Mouse (Mus musculus) 416B (cell line): ENCODE measurements at regions not wholly inside any gene's neighbourhood (a gene's known extent, or its start where the extent isn't known, plus 50 kb on each side); places are given as distances from the start of the nearest gene placed in this dataset.

ENCODE experiments used
- DNase-seq: peaks from one replicate; pipeline ENCODE4 v3.0.0; 2011; ENCODE audit warnings: low read depth

GRCm38 (mm10) chr13:30600194-30600593, 55.0 kb upstream of the Uqcrfs1 start:
- DNase-seq = no peak

DNA sequence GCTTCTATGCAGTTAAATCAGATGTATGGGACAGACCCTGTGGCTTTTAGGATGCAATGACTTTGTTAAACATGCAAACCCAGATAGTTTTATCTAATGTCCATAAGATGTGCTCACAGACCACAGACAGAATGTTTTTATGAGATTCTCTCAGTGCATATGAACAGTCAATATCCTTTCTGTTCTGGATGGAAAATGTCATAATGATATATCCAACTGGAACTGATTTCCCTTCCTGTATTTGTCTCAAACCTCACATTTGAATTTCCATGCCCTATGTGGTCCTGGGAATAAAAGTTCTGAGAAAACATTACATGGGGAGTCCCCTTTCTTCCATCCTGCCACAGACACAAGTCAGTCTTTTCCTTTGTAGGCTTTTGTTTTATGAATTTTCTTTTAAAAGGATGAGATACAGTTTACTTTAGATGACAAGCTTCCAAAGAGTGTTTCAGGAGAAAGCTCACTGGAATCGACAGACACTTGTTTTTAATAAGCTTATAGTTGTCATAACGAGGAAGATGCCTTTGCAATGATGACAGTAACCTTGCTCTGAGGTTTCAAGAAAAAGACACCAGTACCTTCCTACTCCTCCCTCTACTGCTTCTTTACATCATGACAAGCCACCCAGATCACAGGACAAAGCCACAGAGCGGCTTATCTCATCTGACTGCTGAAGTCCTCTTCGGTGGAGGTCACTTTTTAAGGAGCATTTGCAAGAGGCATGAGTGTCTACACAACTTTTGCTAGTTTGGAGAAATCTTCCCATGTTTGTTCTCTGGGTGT, 55.7 kb upstream of the Uqcrfs1 start:
- DNase-seq = no peak

GRCm38 (mm10) chr13:30603936-30604335, 55.9 kb upstream of the Dusp22 start:
- peak; percentile 40 for DNase-seq

GRCm38 (mm10) chr13:30607343-30607742, 52.5 kb upstream of the Dusp22 start:
- no peak for DNase-seq

DNA sequence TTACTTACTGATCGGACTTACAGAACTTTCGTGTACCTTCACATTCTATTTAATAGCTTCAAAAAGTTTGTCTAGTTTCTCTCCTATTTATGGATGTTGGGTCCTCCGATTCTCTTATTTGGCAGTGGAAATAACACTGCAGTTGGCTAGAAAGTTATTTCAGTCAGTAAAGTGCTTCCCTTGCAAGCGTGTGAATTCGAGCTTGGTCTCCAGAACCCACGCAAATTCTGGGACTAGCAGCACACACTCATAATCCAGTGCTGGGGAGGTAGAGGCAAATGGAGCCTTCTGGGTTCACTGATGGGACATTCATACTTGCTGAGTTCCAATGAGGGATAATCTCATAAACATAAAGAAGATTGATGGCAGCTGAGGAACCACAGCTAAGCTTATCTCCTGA, 51.9 kb upstream of the Dusp22 start:
- no peak for DNase-seq

GRCm38 (mm10) chr13:30609784-30610183, 50.0 kb upstream of the Dusp22 start:
- peak; percentile 26 for DNase-seq
